Mouse (Mus musculus): ENCODE measurements around the gene Tlr5. TPM values are rescaled to one million over a fixed set of nuclear protein-coding genes. Genes with fewer than 3 reads are reported as not detected.

The Tlr5 gene
- polyA plus RNA-seq, 2 experiments: 2.5 to 4.4 TPM

DNA sequence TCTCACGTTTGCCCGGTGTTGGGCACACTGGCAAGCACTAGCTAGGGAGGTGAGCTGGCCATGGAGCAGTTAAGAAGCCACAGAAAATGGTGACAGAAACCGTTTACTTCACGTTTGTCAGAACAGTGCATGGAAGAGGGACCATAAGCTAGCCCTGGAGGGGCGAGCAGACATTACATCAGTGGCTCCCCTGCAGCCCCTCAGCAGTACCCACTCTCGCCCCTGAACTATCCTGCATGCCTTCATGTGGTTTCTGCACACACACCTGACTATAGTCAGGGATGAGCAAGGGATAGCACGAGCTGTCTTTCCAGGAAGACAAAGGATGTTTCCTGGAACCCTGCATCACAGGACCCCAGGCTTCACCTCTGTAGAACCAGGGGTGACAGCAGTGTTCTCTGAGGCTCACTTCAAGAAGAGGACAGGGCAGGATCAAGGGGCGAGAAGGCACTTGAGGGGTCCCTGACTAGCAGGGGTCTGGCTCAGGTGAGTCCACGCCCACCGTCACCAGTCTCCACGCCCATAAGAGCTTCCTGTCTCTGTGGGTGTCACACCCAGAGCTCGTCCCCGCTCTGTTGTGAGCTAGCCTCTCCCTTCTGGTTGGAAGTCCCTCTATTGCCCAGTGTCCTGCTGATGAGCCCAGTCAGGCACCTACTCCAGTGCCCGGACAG is 35.6 kb downstream of the Tlr5 start:
- WGBS: 74% methylated on average over 14 of the region's 14 CpGs
- Histone ChIP-seq H3K4me2 (replicated peaks; ENCODE audit: low read depth, low read length, severe bottlenecking) (no peak overlapping the region), H3K27ac (replicated peaks; ENCODE audit: low read depth, low read length) (no peak overlapping the region)

DNA sequence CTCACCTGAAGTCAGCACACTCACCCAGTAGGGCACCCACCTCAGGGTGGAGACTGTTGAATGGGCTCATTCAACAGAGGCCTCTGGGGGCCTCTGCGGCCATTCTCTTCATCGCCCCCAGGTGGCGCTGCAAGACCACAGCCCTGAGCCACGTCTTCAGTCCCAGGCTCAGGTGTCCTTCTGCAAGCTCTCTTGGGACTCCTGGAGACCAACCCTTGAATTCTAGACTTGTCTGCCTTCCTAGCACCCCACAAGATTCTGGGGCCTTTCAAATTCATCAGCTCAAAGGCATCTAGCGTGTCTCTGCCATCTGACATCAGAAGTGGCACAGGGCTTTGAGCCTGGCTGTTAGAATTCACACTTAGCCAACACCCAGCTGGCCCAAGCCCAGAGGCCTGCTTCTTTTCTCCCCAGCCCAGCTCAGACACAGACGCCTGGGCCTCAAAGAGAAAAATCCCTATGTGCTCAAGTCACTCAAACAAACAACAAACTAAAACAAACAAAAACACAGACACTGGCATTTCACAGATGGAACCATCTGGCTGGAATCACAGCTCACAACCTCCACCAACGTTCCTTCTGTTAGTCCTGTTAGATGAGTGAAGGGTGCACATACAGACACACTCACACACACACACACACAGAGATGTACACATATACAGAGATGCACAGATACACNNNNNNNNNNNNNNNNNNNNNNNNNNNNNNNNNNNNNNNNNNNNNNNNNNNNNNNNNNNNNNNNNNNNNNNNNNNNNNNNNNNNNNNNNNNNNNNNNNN is 36.6 kb downstream of the Tlr5 start:
- Histone ChIP-seq H3K9ac (ENCODE audit: low read depth, low read length, severe bottlenecking) (no peak overlapping the region), H3K4me3 (replicated peaks; ENCODE audit: low read length) (no peak overlapping the region), H3K27ac (replicated peaks; ENCODE audit: low read depth, low read length) (no peak overlapping the region), H3K4me2 (replicated peaks; ENCODE audit: low read depth, low read length, severe bottlenecking) (no peak overlapping the region), H3K27me3 (ENCODE audit: control insufficient read depth, insufficient read depth, low read length) (no peaks in the 10 kb centered on the region), H3K4me1 (ENCODE audit: control insufficient read depth, insufficient read depth, low read length) (peaks cover 8% of the 10 kb centered on the region), H3K9me3 (ENCODE audit: control insufficient read depth, low read length) (no peaks in the 10 kb centered on the region), H3K36me3 (ENCODE audit: control insufficient read depth, insufficient read depth, low read length) (no peaks in the 10 kb centered on the region)
- DNase-seq (ENCODE audit: low spot score) (peak; percentile 72), ATAC-seq (ENCODE audit: low FRiP score, low read depth) (peak; percentile 58; the same call in 1 of the 2 replicates)
- 8% methylated on average over 7 of the region's 7 CpGs for WGBS
- TF ChIP-seq POLR2A (IDR thresholded peaks at IDR 0.05; ENCODE audit: borderline replicate concordance, extremely low read depth, insufficient read depth, insufficient read length): no peak

More for the DNA sequence above, 35.6 kb downstream of the Tlr5 start:
- no peak overlapping the region for H3K9ac ChIP-seq (ENCODE audit: low read depth, low read length, severe bottlenecking)
- H3K36me3 ChIP-seq (ENCODE audit: control insufficient read depth, insufficient read depth, low read length): no peaks in the 10 kb centered on the region
- H3K4me1 ChIP-seq (ENCODE audit: control insufficient read depth, insufficient read depth, low read length): peaks cover 8% of the 10 kb centered on the region
- no peaks in the 10 kb centered on the region for H3K27me3 ChIP-seq (ENCODE audit: control insufficient read depth, insufficient read depth, low read length)
- no peaks in the 10 kb centered on the region for H3K9me3 ChIP-seq (ENCODE audit: control insufficient read depth, low read length)
- no peak for TF ChIP-seq POLR2A (IDR thresholded peaks at IDR 0.05; ENCODE audit: borderline replicate concordance, extremely low read depth, insufficient read depth, insufficient read length)
- ATAC-seq (ENCODE audit: low FRiP score, low read depth): no peak
- H3K4me3 ChIP-seq (replicated peaks; ENCODE audit: low read length): no peak overlapping the region
- DNase-seq (ENCODE audit: low spot score): no peak

Other genes with a start within 250 kb of the Tlr5 start
- gene Ccdc185, start 205.6 kb upstream of the Tlr5 start, polyA plus RNA-seq (2012; rRNA removed): not detected in 2 replicates
- gene Ccdc185, start 205.6 kb upstream of the Tlr5 start, polyA plus RNA-seq (2014; fragmentation: Nextera tagmentation; extraction: Ambion mirVana): not detected in 2 replicates
- 14.0 and 16.7 TPM in 2 replicates for gene Susd4, start 190.9 kb upstream of the Tlr5 start, polyA plus RNA-seq (2012; rRNA removed)
- gene Susd4, start 190.9 kb upstream of the Tlr5 start, polyA plus RNA-seq (2014; fragmentation: Nextera tagmentation; extraction: Ambion mirVana): 17.7 and 18.7 TPM in 2 replicates

Measured in limb, embryonic 14.5 days (tissue).